Mouse (Mus musculus): ENCODE measurements at regions not wholly inside any gene's neighbourhood (a gene's known extent, or its start where the extent isn't known, plus 50 kb on each side); places are given as distances from the start of the nearest gene placed in this dataset.
"Not testable (repeated sequence)": the region's sequence is repeated elsewhere in the genome, so short reads cannot be mapped to it uniquely, and the experiment has no call there.

DNA sequence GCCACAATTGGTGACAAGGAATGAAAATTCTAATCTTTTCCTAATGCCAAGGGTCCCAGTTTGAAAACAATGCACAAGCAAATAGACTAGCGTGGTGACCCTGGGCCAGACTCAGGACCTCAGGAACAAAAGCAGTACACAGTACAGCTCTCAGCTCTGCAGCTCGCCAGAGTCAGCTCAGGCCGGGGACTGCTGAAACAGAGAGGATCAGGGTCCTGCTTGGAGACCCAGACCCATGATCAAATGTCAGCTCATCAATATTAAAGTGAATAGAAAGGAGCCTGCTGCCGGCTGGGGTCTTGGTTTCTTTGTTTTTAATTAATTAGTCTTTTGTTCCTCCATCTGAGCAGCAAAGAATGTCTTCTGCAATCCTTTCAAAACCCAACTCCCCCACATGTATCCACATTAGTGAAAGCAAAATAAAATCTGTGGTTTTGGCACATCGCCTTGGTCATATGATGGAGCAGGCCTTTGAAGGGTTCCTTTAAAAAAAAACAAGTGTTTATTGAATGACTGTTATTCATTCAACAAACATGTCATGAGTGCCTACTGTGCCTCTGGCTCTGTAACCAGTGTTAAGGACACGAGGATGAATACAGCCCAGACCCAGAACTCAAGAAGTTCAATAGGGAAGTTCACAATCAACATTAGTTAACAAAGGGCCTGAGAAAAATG lies 154.4 kb downstream of the Nuak1 start:
- DNase-seq (ENCODE audit: low spot score in 2 of 2), result no peak

DNA sequence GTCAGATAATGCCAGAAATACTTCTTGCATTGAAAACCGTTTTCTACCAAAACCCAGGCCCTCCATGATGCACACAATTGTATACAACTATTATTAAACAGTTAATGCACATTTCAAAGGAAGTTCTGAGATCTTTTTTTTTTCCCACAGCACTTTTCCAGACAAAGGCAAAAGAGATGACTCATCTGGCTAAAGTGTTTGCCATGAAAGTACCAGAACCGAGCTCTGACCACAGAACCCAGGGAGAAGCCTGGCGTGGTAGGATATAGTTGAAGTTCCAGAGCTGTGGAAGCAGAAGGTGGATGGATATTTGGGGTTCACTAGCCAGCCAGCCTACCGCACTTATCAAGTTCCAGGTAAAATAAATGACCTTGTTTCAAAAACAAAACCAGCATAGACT lies 146.0 kb downstream of the Nuak1 start:
- DNase-seq (ENCODE audit: low spot score in 2 of 2), result no peak

DNA sequence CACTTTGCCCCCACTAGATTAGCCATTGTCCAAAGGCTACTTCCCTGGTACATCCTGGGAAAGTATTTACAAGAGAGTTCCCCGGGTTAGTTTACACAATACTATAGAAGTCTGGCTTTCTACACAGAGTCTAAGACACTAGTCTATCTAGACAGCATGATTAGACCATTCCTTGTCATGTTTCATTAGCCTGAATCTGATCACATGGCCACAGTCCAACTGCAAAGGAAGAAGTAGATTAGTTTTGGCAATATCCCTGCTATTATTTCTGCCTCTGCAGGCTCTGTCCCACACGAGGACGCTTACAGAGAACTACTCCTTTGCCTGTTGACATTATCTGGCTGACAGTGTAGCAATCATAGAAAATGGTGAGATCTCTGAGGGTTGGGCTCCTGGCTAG lies 144.2 kb downstream of the Nuak1 start:
- no peak for DNase-seq (ENCODE audit: low spot score in 2 of 2)

DNA sequence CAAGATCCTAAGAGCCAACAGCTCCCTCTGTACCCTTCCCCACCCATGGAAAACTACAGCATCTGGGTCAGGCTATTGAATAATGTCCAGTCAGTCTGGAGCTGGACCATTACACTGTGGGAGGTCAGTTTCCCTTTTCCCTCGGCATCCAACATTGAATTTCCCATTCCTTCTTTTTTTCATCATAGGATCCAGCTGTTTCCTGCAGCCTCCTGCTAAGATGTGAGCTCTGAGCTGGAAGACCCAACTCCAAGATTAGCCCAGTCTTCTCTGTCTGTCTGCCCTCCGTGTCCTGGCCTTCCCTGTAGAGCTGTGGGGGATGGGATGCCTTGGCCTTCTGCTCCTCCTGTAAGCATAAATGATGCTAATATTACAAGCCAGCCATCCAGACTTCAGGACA lies 138.8 kb downstream of the Nuak1 start:
- DNase-seq (ENCODE audit: low spot score in 2 of 2), result no peak

DNA sequence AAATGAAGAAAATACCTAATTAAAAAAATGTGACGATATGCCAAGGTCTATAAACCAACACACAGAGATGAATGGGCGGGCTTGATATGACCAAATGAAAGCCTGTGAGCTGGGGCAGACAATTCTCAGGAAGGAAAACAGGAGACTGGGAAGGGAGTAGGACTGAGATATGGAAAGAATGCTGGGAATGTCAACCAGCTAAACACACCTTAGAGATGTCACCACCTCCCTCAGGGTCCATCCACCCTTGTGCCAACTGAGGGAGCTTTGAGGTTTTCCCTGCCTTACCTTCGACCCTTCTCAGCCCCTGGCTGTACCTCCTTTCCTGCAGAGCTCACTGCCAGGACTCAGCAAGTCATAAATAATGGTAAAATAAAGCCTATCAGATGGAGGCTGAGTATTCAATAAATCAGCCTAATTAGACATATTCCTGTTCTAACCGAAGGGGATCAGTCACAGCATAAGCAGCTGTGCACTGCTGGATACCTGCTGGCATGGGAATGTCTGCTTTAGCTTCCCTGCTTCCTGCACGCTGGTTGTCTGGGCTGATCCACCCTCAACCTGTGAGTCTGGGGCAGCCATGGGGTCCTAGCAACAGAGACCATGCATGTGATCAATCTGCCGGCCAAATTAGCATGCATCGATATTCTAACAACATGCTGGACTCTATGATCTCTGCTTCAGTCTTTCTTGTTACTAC lies 137.4 kb downstream of the Nuak1 start:
- DNase-seq (ENCODE audit: low spot score in 2 of 2), result no peak

DNA sequence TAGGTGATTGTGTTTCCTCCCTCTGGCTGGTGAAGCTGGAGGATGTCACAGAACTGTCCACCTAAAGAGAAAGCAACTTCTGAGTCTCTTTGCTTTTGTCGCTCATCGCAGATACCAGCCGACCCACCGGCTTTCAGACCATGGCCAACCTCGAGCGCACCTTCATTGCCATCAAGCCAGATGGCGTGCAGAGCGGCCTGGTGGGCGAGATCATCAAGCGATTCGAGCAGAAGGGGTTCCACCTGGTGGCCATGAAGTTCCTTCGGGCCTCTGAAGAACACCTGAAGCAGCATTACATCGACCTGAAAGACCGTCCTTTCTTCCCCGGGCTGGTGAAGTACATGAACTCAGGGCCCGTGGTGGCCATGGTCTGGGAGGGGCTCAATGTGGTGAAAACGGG lies 131.7 kb downstream of the Nuak1 start:
- not testable (repeated sequence) for DNase-seq (ENCODE audit: low spot score in 2 of 2)

DNA sequence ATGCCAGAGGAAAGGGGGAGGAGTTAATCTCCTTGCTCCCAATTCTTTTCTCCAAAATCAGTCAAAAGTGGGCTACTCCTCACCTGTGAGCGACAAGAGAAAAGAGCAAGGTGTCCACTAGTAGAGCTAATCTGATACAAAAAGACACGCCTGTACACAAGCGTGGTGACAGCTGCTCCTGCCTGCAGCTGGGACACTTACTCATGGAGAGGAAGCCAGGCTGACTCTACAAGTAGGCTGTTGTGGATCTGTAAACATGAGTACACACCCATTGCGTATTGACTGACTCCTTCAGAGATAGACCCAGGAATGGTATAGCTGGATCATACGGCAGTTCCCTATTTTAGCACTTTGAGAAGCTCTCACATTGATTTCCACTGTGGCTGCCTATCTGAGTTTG lies 129.7 kb downstream of the Nuak1 start:
- no peak for DNase-seq (ENCODE audit: low spot score in 2 of 2)

DNA sequence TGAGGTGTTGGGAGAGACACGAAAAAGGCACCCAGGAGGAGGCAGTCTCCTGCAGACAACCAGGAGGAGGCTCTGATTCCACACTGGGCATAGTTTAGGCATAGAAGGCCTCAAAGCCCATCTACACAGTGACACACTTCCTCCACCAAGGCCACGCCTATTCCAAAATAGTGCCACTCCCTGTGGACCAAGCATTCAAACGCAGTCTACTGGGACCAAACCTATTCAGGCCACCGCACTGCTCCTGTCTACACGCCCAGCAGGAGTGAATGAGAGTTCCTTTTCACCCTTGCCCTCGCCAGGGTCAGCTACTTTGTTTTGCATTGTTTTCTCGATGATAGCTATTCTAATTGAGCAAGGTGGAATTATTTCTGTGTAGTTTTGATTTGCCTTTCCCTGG lies 127.7 kb downstream of the Nuak1 start:
- no peak for DNase-seq (ENCODE audit: low spot score in 2 of 2)

DNA sequence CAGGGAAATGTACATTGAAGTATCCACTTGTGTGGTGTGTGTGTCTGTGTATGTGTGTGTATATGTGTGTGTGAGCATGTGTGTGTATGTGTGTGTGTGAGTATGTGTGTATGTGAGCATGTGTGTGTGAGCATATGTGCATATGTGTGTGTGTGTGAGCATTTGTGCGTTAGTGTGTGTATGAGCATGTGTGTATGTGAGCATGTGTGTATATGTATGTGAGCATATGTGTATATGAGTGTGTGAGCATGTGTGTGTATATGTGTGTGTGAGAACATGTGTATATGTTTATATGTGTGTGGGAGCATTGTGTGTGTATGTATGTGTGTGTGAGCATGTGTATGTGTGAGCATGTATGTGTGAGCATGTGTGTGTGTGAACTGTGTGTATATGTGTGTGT lies 123.5 kb downstream of the Nuak1 start:
- no peak for DNase-seq (ENCODE audit: low spot score in 2 of 2)

DNA sequence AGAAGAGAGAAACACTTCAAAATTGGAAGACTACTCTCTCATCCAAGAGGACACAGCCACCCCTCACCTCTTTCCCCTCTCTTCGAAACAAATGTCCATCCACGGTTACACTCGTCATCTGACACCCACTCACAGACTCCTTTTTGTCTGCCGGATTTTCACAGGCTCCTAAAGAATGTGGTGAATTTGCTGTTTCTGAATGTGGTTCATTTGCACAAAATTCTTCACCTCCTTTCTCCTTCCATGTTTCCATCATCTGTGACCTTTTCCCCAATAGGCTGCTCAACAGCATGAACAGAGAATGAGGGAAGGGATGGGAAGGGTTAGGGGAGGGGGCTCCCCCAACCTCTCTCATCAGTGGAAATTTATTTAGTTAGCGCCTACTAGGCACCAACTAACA lies 122.4 kb downstream of the Nuak1 start:
- no peak for DNase-seq (ENCODE audit: low spot score in 2 of 2)

Data from gastrocnemius, postnatal 4 days (tissue).